Mouse (Mus musculus): ENCODE measurements at regions not wholly inside any gene's neighbourhood (a gene's known extent, or its start where the extent isn't known, plus 50 kb on each side); places are given as distances from the start of the nearest gene placed in this dataset.

GRCm38 (mm10) chr15:36719241-36719640 lies 288.3 kb downstream of the Zfp706 start:
- Histone ChIP-seq H3K4me1 (ENCODE audit: control insufficient read depth, insufficient read depth, low read length) (peaks cover 5% of the 10 kb centered on the region), H3K4me3 (ENCODE audit: insufficient read depth, low read depth, low read length) (no peak overlapping the region), H3K27ac (ENCODE audit: insufficient read depth, low read depth, low read length) (no peak overlapping the region)
- 92% methylated on average over 2 of the region's 2 CpGs for WGBS
- TF ChIP-seq CTCF (IDR thresholded peaks at IDR 0.05; ENCODE audit: insufficient read depth, low read depth, low read length) (no peak), POLR2A (IDR thresholded peaks at IDR 0.05; ENCODE audit: insufficient read depth, low read depth, low read length) (no peak)

- Histone ChIP-seq H3K4me1 (ENCODE audit: control insufficient read depth, insufficient read depth, low read length) (peaks cover 5% of the 10 kb centered on the region), H3K4me3 (ENCODE audit: insufficient read depth, low read depth, low read length) (no peak overlapping the region), H3K27ac (ENCODE audit: insufficient read depth, low read depth, low read length) (no peak overlapping the region)
- 89% methylated on average over 6 of the region's 6 CpGs for WGBS
- no peak for TF ChIP-seq POLR2A (IDR thresholded peaks at IDR 0.05; ENCODE audit: insufficient read depth, low read depth, low read length)
- no peak for TF ChIP-seq CTCF (IDR thresholded peaks at IDR 0.05; ENCODE audit: insufficient read depth, low read depth, low read length)
These were observed 289.7 kb downstream of the Zfp706 start for GRCm38 (mm10) chr15:36717835-36718234.

DNA sequence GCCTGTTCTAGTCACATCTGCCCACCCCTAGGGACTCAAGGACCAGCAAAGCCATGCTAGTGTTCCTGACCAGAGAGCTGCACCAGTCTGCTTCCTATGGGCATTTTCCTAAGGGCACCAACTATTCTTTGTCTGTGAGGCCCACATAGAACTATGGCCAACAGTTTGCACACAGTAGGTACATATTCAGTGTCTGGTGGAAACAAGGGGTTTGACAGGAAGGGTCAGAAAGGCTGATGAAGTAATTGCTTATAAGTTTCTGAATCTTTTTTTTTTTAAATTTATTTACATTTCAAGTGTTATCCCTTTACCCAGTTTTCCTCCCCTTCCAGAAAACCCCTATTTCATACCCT lies 290.9 kb downstream of the Zfp706 start:
- Histone ChIP-seq H3K4me1 (ENCODE audit: control insufficient read depth, insufficient read depth, low read length) (peaks cover 5% of the 10 kb centered on the region), H3K4me3 (ENCODE audit: insufficient read depth, low read depth, low read length) (0 out of 2 replicates have a peak overlapping the region, but pooled peaks have one; percentile 13), H3K27ac (ENCODE audit: insufficient read depth, low read depth, low read length) (peak overlapping the region; percentile 80)
- TF ChIP-seq CTCF (IDR thresholded peaks at IDR 0.05; ENCODE audit: insufficient read depth, low read depth, low read length) (0 out of 2 replicates have a peak, but pooled peaks have one; percentile 2), POLR2A (IDR thresholded peaks at IDR 0.05; ENCODE audit: insufficient read depth, low read depth, low read length) (no peak)

GRCm38 (mm10) chr15:36715745-36716685 lies 291.6 kb downstream of the Zfp706 start:
- WGBS: 8% methylated on average over 26 of the region's 26 CpGs
- Histone ChIP-seq H3K4me3 (ENCODE audit: insufficient read depth, low read depth, low read length) (peak overlapping the region; percentile 24; the same call in 1 of the 2 replicates), H3K27ac (ENCODE audit: insufficient read depth, low read depth, low read length) (peak overlapping the region; percentile 80), H3K4me1 (ENCODE audit: control insufficient read depth, insufficient read depth, low read length) (peaks cover 5% of the 10 kb centered on the region)
- TF ChIP-seq POLR2A (IDR thresholded peaks at IDR 0.05; ENCODE audit: insufficient read depth, low read depth, low read length) (no peak), CTCF (IDR thresholded peaks at IDR 0.05; ENCODE audit: insufficient read depth, low read depth, low read length) (0 out of 2 replicates have a peak, but pooled peaks have one; percentile 6)

DNA sequence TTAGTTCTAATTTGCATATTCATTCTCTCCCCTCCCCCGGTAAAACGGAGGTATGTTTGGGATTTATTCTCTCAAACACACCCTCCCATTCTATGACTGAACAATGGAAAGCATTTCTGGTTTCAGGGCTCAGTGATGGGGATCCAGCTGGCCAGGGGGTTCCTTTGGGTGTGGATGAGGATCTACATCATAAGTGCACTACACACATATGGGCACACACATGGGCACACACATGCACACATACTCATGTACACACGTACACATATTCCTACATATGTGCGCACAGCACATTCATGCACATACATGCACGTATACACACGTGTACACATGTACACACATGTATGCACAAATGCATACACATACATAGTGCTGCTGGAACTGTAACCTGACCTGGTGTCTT lies 292.4 kb downstream of the Zfp706 start:
- WGBS: 79% methylated on average over 6 of the region's 6 CpGs
- H3K4me3 ChIP-seq (ENCODE audit: insufficient read depth, low read depth, low read length): no peak overlapping the region
- H3K27ac ChIP-seq (ENCODE audit: insufficient read depth, low read depth, low read length): no peak overlapping the region
- peaks cover 5% of the 10 kb centered on the region for H3K4me1 ChIP-seq (ENCODE audit: control insufficient read depth, insufficient read depth, low read length)
- TF ChIP-seq CTCF (IDR thresholded peaks at IDR 0.05; ENCODE audit: insufficient read depth, low read depth, low read length) (no peak), POLR2A (IDR thresholded peaks at IDR 0.05; ENCODE audit: insufficient read depth, low read depth, low read length) (no peak)

- Histone ChIP-seq H3K27ac (ENCODE audit: insufficient read depth, low read depth, low read length) (no peak overlapping the region), H3K4me3 (ENCODE audit: insufficient read depth, low read depth, low read length) (no peak overlapping the region), H3K4me1 (ENCODE audit: control insufficient read depth, insufficient read depth, low read length) (no peaks in the 10 kb centered on the region)
- WGBS: 68% methylated on average over 3 of the region's 3 CpGs
- TF ChIP-seq CTCF (IDR thresholded peaks at IDR 0.05; ENCODE audit: insufficient read depth, low read depth, low read length) (no peak), POLR2A (IDR thresholded peaks at IDR 0.05; ENCODE audit: insufficient read depth, low read depth, low read length) (no peak)
These were observed 297.8 kb downstream of the Zfp706 start for GRCm38 (mm10) chr15:36709788-36710187.

DNA sequence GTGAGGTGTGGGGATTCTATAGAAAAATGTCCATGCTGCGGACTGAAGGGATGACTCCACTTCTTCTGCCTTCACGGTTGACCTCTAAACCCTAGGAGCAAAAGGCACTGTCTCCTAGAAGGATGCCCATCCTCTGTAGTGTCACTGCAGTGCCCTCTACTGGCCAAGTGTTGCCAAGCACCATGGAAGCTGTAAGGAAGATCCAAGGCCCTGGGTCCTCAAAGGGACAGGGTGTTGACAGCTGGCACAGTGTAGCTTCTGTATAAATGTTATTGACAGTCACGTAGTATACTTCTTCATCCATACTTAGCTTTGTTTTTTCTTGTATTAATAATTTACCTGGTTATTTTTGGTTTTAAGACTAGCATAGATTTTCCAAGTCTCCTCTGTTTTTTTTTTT lies 299.1 kb downstream of the Zfp706 start:
- no peaks in the 10 kb centered on the region for H3K4me1 ChIP-seq (ENCODE audit: control insufficient read depth, insufficient read depth, low read length)
- TF ChIP-seq CTCF (IDR thresholded peaks at IDR 0.05; ENCODE audit: insufficient read depth, low read depth, low read length) (peak; percentile 48; the same call in 1 of the 2 replicates), POLR2A (IDR thresholded peaks at IDR 0.05; ENCODE audit: insufficient read depth, low read depth, low read length) (no peak)
- no peak overlapping the region for H3K27ac ChIP-seq (ENCODE audit: insufficient read depth, low read depth, low read length)
- 18% methylated on average over 3 of the region's 3 CpGs for WGBS
- H3K4me3 ChIP-seq (ENCODE audit: insufficient read depth, low read depth, low read length): no peak overlapping the region

- WGBS: 70% methylated on average over 4 of the region's 4 CpGs
- Histone ChIP-seq H3K4me3 (ENCODE audit: insufficient read depth, low read depth, low read length) (no peak overlapping the region), H3K27ac (ENCODE audit: insufficient read depth, low read depth, low read length) (no peak overlapping the region), H3K4me1 (ENCODE audit: control insufficient read depth, insufficient read depth, low read length) (no peaks in the 10 kb centered on the region)
- TF ChIP-seq POLR2A (IDR thresholded peaks at IDR 0.05; ENCODE audit: insufficient read depth, low read depth, low read length) (no peak), CTCF (IDR thresholded peaks at IDR 0.05; ENCODE audit: insufficient read depth, low read depth, low read length) (peak; percentile 37)
These were observed 301.6 kb downstream of the Zfp706 start for GRCm38 (mm10) chr15:36705990-36706389.

DNA sequence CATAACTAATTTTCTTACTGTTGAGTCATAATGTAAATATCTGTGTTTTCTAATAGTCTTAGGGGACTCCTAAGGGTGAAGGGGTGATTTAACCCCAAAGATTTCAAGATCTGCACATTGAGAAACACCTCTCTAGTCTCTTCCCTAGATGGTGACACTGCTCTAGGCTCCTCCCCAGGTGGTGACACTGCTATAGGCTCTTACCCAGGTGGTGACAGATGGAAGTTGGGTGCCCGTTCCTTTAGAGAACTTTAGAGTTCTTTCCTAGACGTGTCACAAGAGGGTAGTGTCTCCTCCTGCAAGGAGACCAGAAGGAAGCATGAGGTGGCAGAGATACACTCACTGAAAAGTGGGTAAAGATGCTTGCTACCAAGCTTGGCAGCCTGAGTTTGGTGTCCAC lies 302.2 kb downstream of the Zfp706 start:
- 65% methylated on average over 2 of the region's 2 CpGs for WGBS
- no peaks in the 10 kb centered on the region for H3K4me1 ChIP-seq (ENCODE audit: control insufficient read depth, insufficient read depth, low read length)
- H3K27ac ChIP-seq (ENCODE audit: insufficient read depth, low read depth, low read length): no peak overlapping the region
- no peak overlapping the region for H3K4me3 ChIP-seq (ENCODE audit: insufficient read depth, low read depth, low read length)
- TF ChIP-seq CTCF (IDR thresholded peaks at IDR 0.05; ENCODE audit: insufficient read depth, low read depth, low read length): no peak
- TF ChIP-seq POLR2A (IDR thresholded peaks at IDR 0.05; ENCODE audit: insufficient read depth, low read depth, low read length): no peak
